Mouse (Mus musculus): ENCODE measurements around the gene Thrb. TPM values are rescaled to one million over a fixed set of nuclear protein-coding genes. Genes with fewer than 3 reads are reported as not detected.

The Thrb gene
- polyA plus RNA-seq, 1 experiment from 2014 or later, result 1.7 TPM

DNA sequence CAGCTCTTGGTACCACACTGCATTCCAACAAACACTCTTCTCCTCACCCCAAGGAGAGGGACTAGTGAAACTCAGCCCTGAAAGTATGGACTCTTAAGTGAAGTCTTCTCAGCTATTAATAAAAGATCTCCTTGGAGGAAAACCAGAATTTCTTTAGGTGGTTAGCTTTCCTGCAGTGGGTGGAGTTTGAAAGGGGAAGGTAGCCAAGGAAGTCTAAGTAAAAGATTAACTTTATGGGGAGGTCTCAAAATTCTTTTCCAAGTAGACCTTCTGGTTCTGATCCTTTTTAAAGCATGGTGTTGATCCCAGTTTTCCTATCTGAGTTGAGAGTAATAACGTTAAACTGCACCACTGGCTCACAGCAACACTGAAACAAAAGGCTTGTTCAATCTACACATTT is 31.2 kb downstream of the Thrb start:
- peak overlapping the region; percentile 38 for H3K27ac ChIP-seq (ENCODE audit: low read length)
- no peak overlapping the region for H3K9ac ChIP-seq (ENCODE audit: low read length)
- no peak overlapping the region for H3K4me2 ChIP-seq (ENCODE audit: low read depth, low read length)
- no peaks in the 10 kb centered on the region for H3K36me3 ChIP-seq (ENCODE audit: control insufficient read depth, insufficient read depth, low read length)
- no peak overlapping the region for H3K4me3 ChIP-seq (ENCODE audit: low read length)
- WGBS, result 19% methylated on average over 1 of the region's 1 CpGs
- H3K9me3 ChIP-seq (ENCODE audit: control insufficient read depth, low read length), result no peaks in the 10 kb centered on the region
- no peaks in the 10 kb centered on the region; the same call in 1 of the 2 replicates for H3K4me1 ChIP-seq (replicated peaks; ENCODE audit: control insufficient read depth, insufficient read depth, low read length)
- ATAC-seq (ENCODE audit: low read depth), result peak; percentile 56; the same call in 1 of the 2 replicates
- H3K27me3 ChIP-seq (ENCODE audit: control insufficient read depth, insufficient read depth, low read depth, low read length), result no peaks in the 10 kb centered on the region

DNA sequence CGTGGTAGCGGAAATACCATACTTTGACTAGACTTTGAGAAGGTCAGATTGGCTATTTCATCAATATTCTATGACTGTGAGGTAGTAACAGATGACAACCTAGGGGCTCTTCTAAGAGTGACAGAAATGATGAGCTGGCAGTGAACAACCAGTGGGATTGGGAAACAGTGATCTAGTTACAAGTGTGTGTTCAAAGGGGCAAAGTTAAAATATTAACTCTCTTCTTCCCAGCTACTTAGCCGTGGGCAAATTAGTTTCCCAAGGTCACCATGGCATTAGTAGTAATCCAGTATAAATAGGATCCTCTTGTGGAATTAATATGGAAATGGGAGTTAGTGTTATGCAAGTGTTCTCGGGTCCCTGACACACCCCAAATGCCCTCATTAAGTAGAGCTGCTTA is 35.5 kb downstream of the Thrb start:
- H3K9me3 ChIP-seq (ENCODE audit: control insufficient read depth, low read length), result no peaks in the 10 kb centered on the region
- H3K4me3 ChIP-seq (ENCODE audit: low read length), result no peak overlapping the region
- no peak overlapping the region for H3K9ac ChIP-seq (ENCODE audit: low read length)
- 77% methylated on average over 4 of the region's 4 CpGs for WGBS
- ATAC-seq (ENCODE audit: low read depth), result no peak
- no peak overlapping the region for H3K27ac ChIP-seq (ENCODE audit: low read length)
- H3K27me3 ChIP-seq (ENCODE audit: control insufficient read depth, insufficient read depth, low read depth, low read length), result no peaks in the 10 kb centered on the region
- H3K4me2 ChIP-seq (ENCODE audit: low read depth, low read length), result no peak overlapping the region
- no peaks in the 10 kb centered on the region for H3K36me3 ChIP-seq (ENCODE audit: control insufficient read depth, insufficient read depth, low read length)
- H3K4me1 ChIP-seq (replicated peaks; ENCODE audit: control insufficient read depth, insufficient read depth, low read length), result no peaks in the 10 kb centered on the region; the same call in 1 of the 2 replicates

DNA sequence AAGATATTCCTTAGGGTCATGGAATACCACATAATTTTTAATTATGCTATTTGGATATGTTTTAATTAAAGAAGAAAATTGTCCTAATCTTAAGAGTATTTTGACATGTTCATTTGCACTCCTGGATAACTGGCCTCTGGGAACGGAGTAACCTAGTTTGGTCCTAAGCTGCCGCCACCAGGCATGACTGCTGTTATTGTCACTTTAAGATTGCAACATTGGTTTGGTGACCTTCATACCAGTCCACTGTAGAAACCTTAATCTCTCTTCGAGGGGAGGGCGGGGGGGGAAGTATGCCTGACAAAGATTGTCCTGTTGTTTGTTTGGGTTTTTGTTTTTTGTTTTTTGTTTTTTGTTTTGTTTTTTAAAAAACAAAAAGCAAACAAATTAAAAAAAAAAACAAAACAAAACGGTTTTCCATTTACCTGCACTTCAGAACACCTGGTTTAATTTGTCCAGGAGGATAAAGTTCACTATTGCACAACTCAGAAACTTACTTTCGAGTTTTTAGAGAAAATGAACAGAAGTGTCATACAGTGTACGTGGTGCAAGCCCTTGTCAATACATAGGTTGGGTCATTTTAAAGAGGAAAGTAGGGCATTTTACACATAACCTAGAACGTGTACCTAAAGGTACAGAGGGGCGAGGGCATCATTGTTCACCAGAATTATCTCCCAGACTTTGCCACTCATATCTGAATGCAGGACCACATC is 38.0 kb downstream of the Thrb start:
- no peak overlapping the region for H3K9ac ChIP-seq (ENCODE audit: low read length)
- no peak for ATAC-seq (ENCODE audit: low read depth)
- no peak overlapping the region for H3K4me3 ChIP-seq (ENCODE audit: low read length)
- WGBS, result 77% methylated on average over 9 of the region's 9 CpGs
- no peaks in the 10 kb centered on the region for H3K36me3 ChIP-seq (ENCODE audit: control insufficient read depth, insufficient read depth, low read length)
- no peaks in the 10 kb centered on the region for H3K27me3 ChIP-seq (ENCODE audit: control insufficient read depth, insufficient read depth, low read depth, low read length)
- no peaks in the 10 kb centered on the region for H3K9me3 ChIP-seq (ENCODE audit: control insufficient read depth, low read length)
- no peaks in the 10 kb centered on the region for H3K4me1 ChIP-seq (replicated peaks; ENCODE audit: control insufficient read depth, insufficient read depth, low read length)
- H3K27ac ChIP-seq (ENCODE audit: low read length), result no peak overlapping the region
- H3K4me2 ChIP-seq (ENCODE audit: low read depth, low read length), result no peak overlapping the region

DNA sequence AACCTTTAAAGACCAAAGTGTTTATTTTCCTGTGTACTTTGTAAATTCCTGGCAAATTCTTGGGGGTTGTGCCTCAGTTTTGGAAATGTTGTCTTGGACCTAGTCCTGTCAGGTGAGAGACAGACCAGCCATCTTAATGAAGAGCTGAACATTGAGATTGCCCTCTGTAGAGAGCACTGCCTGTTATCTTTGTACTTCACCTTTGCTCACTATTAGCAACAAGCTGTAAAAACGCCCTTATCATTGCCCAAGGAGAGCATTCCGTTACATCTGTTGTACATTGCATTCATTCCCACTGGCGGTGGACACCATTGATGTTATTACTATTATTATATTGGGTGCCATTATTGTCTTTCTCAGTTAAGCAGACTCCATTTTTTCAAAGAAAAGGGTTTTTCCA is 40.2 kb downstream of the Thrb start:
- Histone ChIP-seq H3K36me3 (ENCODE audit: control insufficient read depth, insufficient read depth, low read length) (no peaks in the 10 kb centered on the region), H3K9ac (ENCODE audit: low read length) (no peak overlapping the region), H3K4me3 (ENCODE audit: low read length) (no peak overlapping the region), H3K27me3 (ENCODE audit: control insufficient read depth, insufficient read depth, low read depth, low read length) (no peaks in the 10 kb centered on the region), H3K27ac (ENCODE audit: low read length) (no peak overlapping the region), H3K4me1 (replicated peaks; ENCODE audit: control insufficient read depth, insufficient read depth, low read length) (no peaks in the 10 kb centered on the region), H3K9me3 (ENCODE audit: control insufficient read depth, low read length) (no peaks in the 10 kb centered on the region), H3K4me2 (ENCODE audit: low read depth, low read length) (no peak overlapping the region)
- ATAC-seq (ENCODE audit: low read depth), result no peak
- WGBS, result 76% methylated on average over 3 of the region's 3 CpGs

DNA sequence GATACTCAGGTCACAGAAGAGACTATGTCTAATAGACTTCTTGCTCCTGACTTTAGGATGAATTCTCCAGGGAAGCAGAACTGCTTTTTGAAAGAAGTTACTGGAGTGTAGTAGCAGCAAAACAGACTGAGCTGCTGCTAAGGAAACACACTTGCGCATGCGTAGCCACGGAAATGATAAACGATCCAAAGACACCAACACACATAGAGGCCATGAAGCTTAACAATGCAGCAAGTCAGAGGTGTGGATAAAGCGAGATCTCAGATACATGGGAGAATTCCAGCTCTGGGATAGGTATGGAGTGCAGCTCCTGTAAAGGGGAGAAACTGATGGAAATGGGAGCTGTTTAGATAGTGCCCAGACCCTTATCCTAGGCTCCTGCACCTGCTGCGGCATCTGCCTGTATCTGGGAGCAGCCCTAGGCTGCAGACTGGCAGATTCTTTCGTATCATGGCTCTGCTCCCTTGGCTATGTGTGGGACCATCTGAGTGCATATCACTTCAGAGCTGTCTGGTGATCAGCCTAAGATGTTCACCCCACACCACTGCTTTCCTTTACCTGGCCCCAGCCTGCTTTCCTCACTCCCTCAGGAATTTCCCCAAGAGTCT is 53.3 kb downstream of the Thrb start:
- H3K27me3 ChIP-seq (ENCODE audit: control insufficient read depth, insufficient read depth, low read depth, low read length), result no peaks in the 10 kb centered on the region
- H3K4me2 ChIP-seq (ENCODE audit: low read depth, low read length), result no peak overlapping the region
- no peak overlapping the region for H3K4me3 ChIP-seq (ENCODE audit: low read length)
- no peak overlapping the region for H3K9ac ChIP-seq (ENCODE audit: low read length)
- no peaks in the 10 kb centered on the region for H3K36me3 ChIP-seq (ENCODE audit: control insufficient read depth, insufficient read depth, low read length)
- 88% methylated on average over 7 of the region's 7 CpGs for WGBS
- H3K4me1 ChIP-seq (replicated peaks; ENCODE audit: control insufficient read depth, insufficient read depth, low read length), result no peaks in the 10 kb centered on the region
- no peaks in the 10 kb centered on the region for H3K9me3 ChIP-seq (ENCODE audit: control insufficient read depth, low read length)
- no peak overlapping the region for H3K27ac ChIP-seq (ENCODE audit: low read length)
- ATAC-seq (ENCODE audit: low read depth), result no peak

DNA sequence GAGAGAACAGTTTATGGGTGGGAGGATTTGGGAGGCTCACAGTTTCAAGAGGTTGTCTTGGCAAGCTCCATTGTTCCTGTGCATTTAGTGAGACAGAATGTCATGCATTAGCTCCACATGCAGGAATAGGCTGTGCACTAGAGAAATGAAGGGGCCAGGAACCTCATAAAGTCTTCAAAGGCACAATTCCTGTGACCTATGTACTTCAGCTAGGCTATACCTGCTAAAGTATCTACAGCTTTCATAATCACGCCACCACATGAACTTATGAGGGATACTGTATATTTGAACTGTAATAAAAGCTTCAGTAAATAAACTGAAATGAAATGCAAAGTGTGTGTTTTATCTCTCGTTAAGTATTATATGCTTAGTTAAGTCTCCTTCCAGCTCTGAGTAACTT is 59.4 kb downstream of the Thrb start:
- no peaks in the 10 kb centered on the region for H3K27me3 ChIP-seq (ENCODE audit: control insufficient read depth, insufficient read depth, low read depth, low read length)
- H3K4me2 ChIP-seq (ENCODE audit: low read depth, low read length), result no peak overlapping the region
- no peak overlapping the region for H3K4me3 ChIP-seq (ENCODE audit: low read length)
- no peak for ATAC-seq (ENCODE audit: low read depth)
- WGBS, result 59% methylated on average over 2 of the region's 2 CpGs
- H3K4me1 ChIP-seq (replicated peaks; ENCODE audit: control insufficient read depth, insufficient read depth, low read length), result no peaks in the 10 kb centered on the region
- H3K9ac ChIP-seq (ENCODE audit: low read length), result no peak overlapping the region
- no peaks in the 10 kb centered on the region for H3K36me3 ChIP-seq (ENCODE audit: control insufficient read depth, insufficient read depth, low read length)
- H3K27ac ChIP-seq (ENCODE audit: low read length), result no peak overlapping the region
- H3K9me3 ChIP-seq (ENCODE audit: control insufficient read depth, low read length), result no peaks in the 10 kb centered on the region

DNA sequence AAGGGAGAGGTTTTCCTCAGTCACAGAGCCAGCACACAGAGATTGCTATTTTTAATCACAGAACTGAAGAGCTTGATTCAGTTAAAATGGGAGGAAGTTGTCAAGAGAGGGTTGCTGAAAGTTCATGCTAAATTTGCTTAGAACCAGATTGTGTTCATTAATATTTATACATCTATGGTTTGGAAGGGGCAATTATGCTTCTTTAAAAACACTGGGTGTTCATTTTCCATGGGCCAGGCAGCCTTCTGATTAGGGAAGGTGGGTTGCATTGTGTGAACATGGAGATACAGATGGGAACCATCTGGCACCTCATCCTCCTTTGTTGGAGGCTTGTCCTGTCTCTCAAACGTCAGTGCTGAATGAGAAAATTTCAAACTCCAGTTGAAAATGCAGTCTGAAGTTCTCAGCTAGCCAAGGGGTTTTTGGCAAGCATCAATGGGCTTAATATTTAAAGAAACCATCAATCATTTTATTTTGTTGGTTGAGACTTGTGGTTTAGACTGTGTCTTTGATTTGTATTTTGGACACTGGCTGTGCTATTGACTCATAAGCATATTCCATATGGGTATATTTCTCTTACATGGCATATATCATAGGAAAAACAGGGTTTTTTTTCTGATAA is 62.9 kb downstream of the Thrb start:
- Histone ChIP-seq H3K4me1 (replicated peaks; ENCODE audit: control insufficient read depth, insufficient read depth, low read length) (no peaks in the 10 kb centered on the region), H3K27ac (ENCODE audit: low read length) (no peak overlapping the region), H3K27me3 (ENCODE audit: control insufficient read depth, insufficient read depth, low read depth, low read length) (no peaks in the 10 kb centered on the region), H3K9ac (ENCODE audit: low read length) (no peak overlapping the region), H3K36me3 (ENCODE audit: control insufficient read depth, insufficient read depth, low read length) (no peaks in the 10 kb centered on the region), H3K4me3 (ENCODE audit: low read length) (no peak overlapping the region), H3K4me2 (ENCODE audit: low read depth, low read length) (no peak overlapping the region), H3K9me3 (ENCODE audit: control insufficient read depth, low read length) (no peaks in the 10 kb centered on the region)
- 30% methylated on average over 1 of the region's 1 CpGs for WGBS
- ATAC-seq (ENCODE audit: low read depth), result no peak

DNA sequence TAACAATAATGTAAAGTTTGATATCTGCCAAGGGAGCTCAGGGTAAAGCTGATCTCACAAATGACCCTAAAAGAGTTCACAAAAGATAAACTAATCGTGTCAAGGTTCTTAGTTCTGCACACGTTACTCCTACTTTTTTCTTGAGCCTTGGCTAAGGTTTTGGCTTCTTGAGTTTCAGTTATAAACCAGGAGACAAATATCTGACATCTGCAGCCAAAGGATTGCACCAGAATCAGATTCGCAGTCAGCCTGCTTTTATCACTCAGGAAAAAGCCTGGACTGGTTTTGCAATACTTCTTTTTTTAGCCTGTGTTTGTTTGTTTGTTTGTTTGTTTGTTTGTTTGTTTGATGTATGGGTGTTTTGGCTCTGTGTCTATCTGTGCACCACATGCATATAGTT is 64.5 kb downstream of the Thrb start:
- Histone ChIP-seq H3K4me3 (ENCODE audit: low read length) (no peak overlapping the region), H3K4me1 (replicated peaks; ENCODE audit: control insufficient read depth, insufficient read depth, low read length) (no peaks in the 10 kb centered on the region), H3K9me3 (ENCODE audit: control insufficient read depth, low read length) (no peaks in the 10 kb centered on the region), H3K36me3 (ENCODE audit: control insufficient read depth, insufficient read depth, low read length) (no peaks in the 10 kb centered on the region), H3K27ac (ENCODE audit: low read length) (no peak overlapping the region), H3K9ac (ENCODE audit: low read length) (no peak overlapping the region), H3K27me3 (ENCODE audit: control insufficient read depth, insufficient read depth, low read depth, low read length) (no peaks in the 10 kb centered on the region), H3K4me2 (ENCODE audit: low read depth, low read length) (no peak overlapping the region)
- ATAC-seq (ENCODE audit: low read depth), result no peak
- 64% methylated on average over 3 of the region's 3 CpGs for WGBS

DNA sequence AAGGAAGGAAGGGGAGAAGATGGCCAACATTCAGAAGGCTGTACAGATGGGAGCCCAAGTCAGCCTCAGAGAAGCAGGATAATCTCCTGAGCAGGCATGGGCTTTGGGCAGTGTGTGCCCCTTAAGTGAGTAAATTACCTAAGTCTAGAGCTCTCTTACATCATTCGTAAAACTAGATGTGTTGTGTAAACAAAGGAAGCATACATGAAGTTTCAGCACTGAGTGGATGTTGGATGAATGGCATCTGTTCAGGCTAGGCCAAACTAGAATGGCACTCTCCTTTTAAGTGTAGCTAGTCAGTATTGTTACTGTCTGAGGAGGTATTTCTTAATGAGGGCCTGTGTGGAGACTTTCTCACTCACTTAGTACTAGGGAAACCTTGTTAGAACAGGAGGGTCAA is 66.8 kb downstream of the Thrb start:
- Histone ChIP-seq H3K4me1 (replicated peaks; ENCODE audit: control insufficient read depth, insufficient read depth, low read length) (no peaks in the 10 kb centered on the region), H3K9ac (ENCODE audit: low read length) (no peak overlapping the region), H3K36me3 (ENCODE audit: control insufficient read depth, insufficient read depth, low read length) (no peaks in the 10 kb centered on the region), H3K4me2 (ENCODE audit: low read depth, low read length) (no peak overlapping the region), H3K27me3 (ENCODE audit: control insufficient read depth, insufficient read depth, low read depth, low read length) (no peaks in the 10 kb centered on the region), H3K9me3 (ENCODE audit: control insufficient read depth, low read length) (no peaks in the 10 kb centered on the region), H3K27ac (ENCODE audit: low read length) (no peak overlapping the region), H3K4me3 (ENCODE audit: low read length) (no peak overlapping the region)
- 9% methylated on average over 1 of the region's 1 CpGs for WGBS
- ATAC-seq (ENCODE audit: low read depth), result peak; percentile 41; the same call in 1 of the 2 replicates

Data from lung, embryonic 16.5 days (tissue).